Mouse (Mus musculus) CH12.LX (cell line): ENCODE data around the gene Gramd1b.

ENCODE experiments used
- CHD2 ChIP-seq: IDR thresholded peaks from 2 replicates; pipeline ENCODE4 v1.6.1; 2011; ENCODE audit warnings: low read length, improper control_type of control experiment
- CTCF ChIP-seq, 2 experiments: IDR thresholded peaks in 1 of 2; conservative IDR thresholded peaks in 1 of 2; 2 replicates each; pipeline ENCODE4 v1.5.1; 2011 to 2012; ENCODE audit warnings: low read depth in 2 of 2, low read length in 2 of 2, improper control_type of control experiment in 1 of 2, inconsistent platforms in 1 of 2, mild to moderate bottlenecking in 1 of 2, moderate library complexity in 1 of 2
- EP300 ChIP-seq: IDR thresholded peaks from 2 replicates; pipeline ENCODE4 v1.6.1; 2011; ENCODE audit warnings: low read length, improper control_type of control experiment
- HCFC1 ChIP-seq: IDR thresholded peaks from 2 replicates; pipeline ENCODE4 v1.6.1; 2012; ENCODE audit warnings: low read depth, mild to moderate bottlenecking, inconsistent platforms, low read length, improper control_type of control experiment
- MAX ChIP-seq: IDR thresholded peaks from 2 replicates; pipeline ENCODE4 v1.6.1; 2011; ENCODE audit warnings: low read length, improper control_type of control experiment
- MAZ ChIP-seq: IDR thresholded peaks from 2 replicates; pipeline ENCODE4 v1.6.1; 2012; ENCODE audit warnings: low read depth, mild to moderate bottlenecking, inconsistent platforms, low read length, improper control_type of control experiment, moderate library complexity
- NELFE ChIP-seq: IDR thresholded peaks from 2 replicates; pipeline ENCODE4 v1.6.1; 2011; ENCODE audit warnings: low read depth, low read length, improper control_type of control experiment
- POLR2A ChIP-seq: IDR thresholded peaks from 2 replicates; pipeline ENCODE4 v1.6.1; 2011; ENCODE audit warnings: low read depth, mild to moderate bottlenecking, improper control_type of control experiment, low read length
- POLR2AphosphoS2 ChIP-seq: IDR thresholded peaks from 2 replicates; pipeline ENCODE4 v1.6.1; 2011; ENCODE audit warnings: low read depth, low read length, improper control_type of control experiment
- SIN3A ChIP-seq: IDR thresholded peaks from 2 replicates; pipeline ENCODE4 v1.6.1; 2012; ENCODE audit warnings: low read length, improper control_type of control experiment, inconsistent platforms
- ZC3H11A ChIP-seq: IDR thresholded peaks from 2 replicates; pipeline ENCODE4 v1.6.1; 2012; ENCODE audit warnings: low read depth, mild to moderate bottlenecking, inconsistent platforms, low read length, improper control_type of control experiment
- ZKSCAN1 ChIP-seq: IDR thresholded peaks from 2 replicates; pipeline ENCODE4 v1.6.1; 2012; ENCODE audit warnings: low read depth, inconsistent platforms, low read length, improper control_type of control experiment, borderline replicate concordance

DNA sequence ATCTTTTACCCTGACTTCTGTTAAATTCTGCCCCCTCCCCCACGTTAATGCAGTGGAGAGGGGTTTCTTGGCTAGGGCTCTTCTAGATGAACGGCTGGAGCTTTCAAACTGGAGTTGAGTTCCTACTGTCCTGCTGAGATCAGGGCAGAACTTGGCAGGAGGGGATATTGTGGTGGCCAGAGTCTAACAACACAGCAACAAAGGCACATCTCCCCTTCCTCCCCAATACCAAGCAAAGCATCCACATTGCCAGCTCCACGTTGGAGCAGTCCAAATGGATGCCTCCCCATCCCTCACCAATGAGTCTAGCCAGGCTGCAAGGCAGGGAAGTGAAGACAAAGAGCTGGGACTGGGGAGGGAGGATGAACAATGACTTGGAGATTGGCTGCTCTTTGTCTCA lies 49.9 kb downstream of the Gramd1b start:
- no peak for TF ChIP-seq POLR2A
- no peak for TF ChIP-seq MAX
- no peak for TF ChIP-seq SIN3A
- TF ChIP-seq ZKSCAN1, result no peak
- TF ChIP-seq CTCF (conservative IDR thresholded peaks at IDR 0.05 in 1 of 2, IDR thresholded peaks at IDR 0.05 in 1 of 2; ENCODE audit: low read depth in 2 of 2, low read length in 2 of 2), result no peak
- TF ChIP-seq POLR2AphosphoS2, result no peak
- TF ChIP-seq ZC3H11A, result no peak
- TF ChIP-seq NELFE, result no peak
- no peak for TF ChIP-seq HCFC1
- no peak for TF ChIP-seq CHD2
- TF ChIP-seq EP300, result no peak
- TF ChIP-seq MAZ, result no peak
